Mouse (Mus musculus): ENCODE results near the gene Gm11213. TPM values are rescaled to one million over a fixed set of nuclear protein-coding genes. Genes with fewer than 3 reads are reported as not detected.

Gm11213 gene
- polyA plus RNA-seq, 1 experiment from 2014 or later = not detected

Other genes starting within 250 kb of the Gm11213 start
- not detected in 2 replicates for gene Orm3, start 249.1 kb downstream of the Gm11213 start, polyA plus RNA-seq (2015; fragmentation: Nextera tagmentation; extraction: Ambion mirVana)
- not detected in 2 replicates for gene Orm2, start 242.8 kb downstream of the Gm11213 start, polyA plus RNA-seq (2015; fragmentation: Nextera tagmentation; extraction: Ambion mirVana)
- 3.0 and 3.8 TPM in 2 replicates for gene Akna, start 201.9 kb downstream of the Gm11213 start, polyA plus RNA-seq (2015; fragmentation: Nextera tagmentation; extraction: Ambion mirVana)
- 0.10 and 0.18 TPM in 2 replicates for gene Whrn, start 109.3 kb downstream of the Gm11213 start, polyA plus RNA-seq (2015; fragmentation: Nextera tagmentation; extraction: Ambion mirVana)
- 125 and 135 TPM in 2 replicates for gene Atp6v1g1, start 60.5 kb downstream of the Gm11213 start, polyA plus RNA-seq (2015; fragmentation: Nextera tagmentation; extraction: Ambion mirVana)
- 6.4 and 7.9 TPM in 2 replicates for gene Tmem268, start 46.5 kb downstream of the Gm11213 start, polyA plus RNA-seq (2015; fragmentation: Nextera tagmentation; extraction: Ambion mirVana)
- not detected in 2 replicates for gene Tex48, start 17.2 kb upstream of the Gm11213 start, polyA plus RNA-seq (2015; fragmentation: Nextera tagmentation; extraction: Ambion mirVana)
- gene Gm11214, start 58.1 kb upstream of the Gm11213 start, polyA plus RNA-seq (2015; fragmentation: Nextera tagmentation; extraction: Ambion mirVana) = not detected in 2 replicates
- 0.02 and 0.03 TPM in 2 replicates for gene Tnfsf15, start 139.9 kb upstream of the Gm11213 start, polyA plus RNA-seq (2015; fragmentation: Nextera tagmentation; extraction: Ambion mirVana)